Mouse (Mus musculus): Measurements from ENCODE around the gene Ltbp2. TPM values are rescaled to one million over a fixed set of nuclear protein-coding genes. Genes with fewer than 3 reads are reported as not detected.

Ltbp2 gene
- total RNA-seq, 4 experiments from 2014 or later: 1.6 to 7.3 (median 5.3) TPM

- DNase-seq: no peak
These were observed 121.2 kb downstream of the Ltbp2 start for GRCm38 (mm10) chr12:84755008-84755695.

- no peak for DNase-seq
These were observed 124.0 kb downstream of the Ltbp2 start for GRCm38 (mm10) chr12:84752131-84752977.

GRCm38 (mm10) chr12:84750661-84751060 lies 125.7 kb downstream of the Ltbp2 start:
- peak; percentile 29 for DNase-seq

GRCm38 (mm10) chr12:84748134-84748533 lies 128.2 kb downstream of the Ltbp2 start:
- DNase-seq: no peak

GRCm38 (mm10) chr12:84745700-84746099 lies 130.6 kb downstream of the Ltbp2 start:
- DNase-seq: no peak

- DNase-seq: no peak
These were observed 132.8 kb downstream of the Ltbp2 start for GRCm38 (mm10) chr12:84743496-84743895.

- DNase-seq: no peak
These were observed 143.0 kb downstream of the Ltbp2 start for GRCm38 (mm10) chr12:84733366-84733765.

Other genes starting within 250 kb of the Ltbp2 start
- not detected for gene Vrtn, start 235.5 kb downstream of the Ltbp2 start, total RNA-seq (2022)
- gene Syndig1l, start 177.7 kb downstream of the Ltbp2 start, total RNA-seq (2022): not detected
- 100 to 1,000 TPM in 1 of 4 experiments, 10 to 100 TPM in 3; 79.8 to 105 (median 86.2) TPM for gene Npc2, start 103.4 kb downstream of the Ltbp2 start, total RNA-seq (2022)
- gene Isca2, start 103.3 kb downstream of the Ltbp2 start, total RNA-seq (2022): 10 to 100 TPM; 53.6 to 69.2 (median 65.4) TPM
- gene Fcf1, start 94.4 kb upstream of the Ltbp2 start, total RNA-seq (2022): 100 to 1,000 TPM in 1 of 4 experiments, 10 to 100 TPM in 3; 74.7 to 101 (median 92.7) TPM
- gene Arel1, start 94.4 kb upstream of the Ltbp2 start, total RNA-seq (2022): 10 to 100 TPM; 37.9 to 47.3 (median 42.6) TPM
- gene Ylpm1, start 119.8 kb upstream of the Ltbp2 start, total RNA-seq (2022): 10 to 100 TPM; 49.2 to 81.8 (median 54.0) TPM
- 1 to 10 TPM; 3.0 to 7.9 (median 6.0) TPM for gene Prox2, start 234.2 kb upstream of the Ltbp2 start, total RNA-seq (2022)
- 100 to 1,000 TPM; 226 to 318 (median 254) TPM for gene Dlst, start 234.3 kb upstream of the Ltbp2 start, total RNA-seq (2022)

Measured in adrenal gland, adult 8-10 months (tissue).